ENCODE assay signal across 23 mouse cellular contexts in genomic region chr14:79410662-79411061, GRCm38 (mm10). TPM values are rescaled to one million over a fixed set of nuclear protein-coding genes. Genes with fewer than 3 reads are reported as not detected.
DNase-seq lines count a peak whose midpoint lies in the region; ATAC-seq and TF ChIP-seq lines count a peak whose summit lies in the region.
"Had no signal": no experiment of that assay in that cellular context is flagged by ENCODE, and none has a peak within 500 bp of the region (broad histone marks: within the 10 kb centered on the region; RNA-seq: fewer than 3 reads in every experiment).

No protein-coding gene starts in this region.

- no peak for ATAC-seq in lung, embryonic 16.5 days (ENCODE audit: low read depth)
- ATAC-seq in stomach, embryonic 16.5 days (ENCODE audit: insufficient read depth, low FRiP score) = peak; percentile 86
- ATAC-seq: forebrain, postnatal 0 days; hindbrain, postnatal 0 days had no signal

- WGBS in lung, embryonic 16.5 days = 53% methylated on average over 2 of the region's 2 CpGs
- WGBS in lung, adult 2 months = 67% methylated on average over 2 of the region's 2 CpGs
- WGBS in stomach, embryonic 16.5 days = 66% methylated on average over 2 of the region's 2 CpGs

- TF ChIP-seq POLR2A in lung, adult 2 months (IDR thresholded peaks at IDR 0.05; ENCODE audit: borderline replicate concordance, extremely low read depth, low read depth, low read length) = no peak

- H3K9ac ChIP-seq in lung, embryonic 16.5 days (ENCODE audit: low read length) = no peak overlapping the region
- no peak overlapping the region for H3K9ac ChIP-seq in stomach, embryonic 16.5 days (ENCODE audit: low read length)
- H3K9ac ChIP-seq: embryonic facial prominence, embryonic 13.5 days; forebrain, embryonic 12.5 days; forebrain, postnatal 0 days; heart, embryonic 15.5 days; hindbrain, embryonic 13.5 days had no signal

- DNase-seq in adrenal gland, adult (ENCODE audit: inconsistent age in 2 of 2, low spot score in 1 of 2) = peak; percentile 21 to 40
- DNase-seq in adrenal gland, adult 2 months = no peak
- DNase-seq in lung, adult 2 months = no peak
- DNase-seq in NIH3T3 (ENCODE audit: low read depth) = peak; percentile 25
- no peak for DNase-seq in gastrocnemius, adult 8-10 months (ENCODE audit: low spot score in 2 of 2)
- DNase-seq in right cerebral cortex, adult 2 months (ENCODE audit: low spot score in 2 of 2) = no peak
- DNase-seq: adrenal gland, postnatal 25 days; cerebellum, adult 18-20 months; cerebellum, adult 9-11 months; cerebellum, postnatal 36 days; forebrain, postnatal 0 days; gastrocnemius, adult 2 months; gastrocnemius, postnatal 36 days; heart, adult 18-20 months; heart, postnatal 14 days had no signal

- H3K4me2 ChIP-seq in lung, embryonic 16.5 days (ENCODE audit: low read depth, low read length) = no peak overlapping the region
- no peak overlapping the region for H3K4me2 ChIP-seq in stomach, embryonic 16.5 days (ENCODE audit: low read depth, low read length)
- H3K4me2 ChIP-seq: embryonic facial prominence, embryonic 13.5 days; forebrain, embryonic 12.5 days; heart, embryonic 15.5 days; hindbrain, embryonic 13.5 days had no signal

- peaks cover 5% of the 10 kb centered on the region; the same call in 1 of the 2 replicates for H3K36me3 ChIP-seq in lung, embryonic 16.5 days (ENCODE audit: control insufficient read depth, insufficient read depth, low read length)
- H3K36me3 ChIP-seq in stomach, embryonic 16.5 days (ENCODE audit: control insufficient read depth, insufficient read depth, low read length) = no peaks in the 10 kb centered on the region

- H3K27ac ChIP-seq in lung, embryonic 16.5 days (ENCODE audit: low read length) = peak overlapping the region; percentile 3; the same call in 1 of the 2 replicates
- peak overlapping the region; percentile 69 for H3K27ac ChIP-seq in stomach, embryonic 16.5 days (ENCODE audit: low read length)
- H3K27ac ChIP-seq: embryonic facial prominence, embryonic 13.5 days; forebrain, embryonic 12.5 days; gastrocnemius, adult 2 months; heart, embryonic 10.5 days; heart, embryonic 15.5 days; hindbrain, embryonic 13.5 days; hindbrain, postnatal 0 days had no signal

- no peak overlapping the region for H3K4me3 ChIP-seq in lung, embryonic 16.5 days (ENCODE audit: low read length)
- H3K4me3 ChIP-seq in lung, adult 2 months (replicated peaks; ENCODE audit: extremely low read depth, low read depth, low read length) = no peak overlapping the region
- H3K4me3 ChIP-seq in stomach, embryonic 16.5 days (replicated peaks; ENCODE audit: low read length) = no peak overlapping the region
- H3K4me3 ChIP-seq: embryonic facial prominence, embryonic 13.5 days; forebrain, embryonic 12.5 days; gastrocnemius, adult 2 months; heart, embryonic 10.5 days; heart, embryonic 15.5 days; hindbrain, embryonic 13.5 days had no signal

- H3K4me1 ChIP-seq in lung, embryonic 16.5 days (replicated peaks; ENCODE audit: control insufficient read depth, insufficient read depth, low read length) = no peaks in the 10 kb centered on the region
- H3K4me1 ChIP-seq in lung, adult 2 months (ENCODE audit: control insufficient read depth, insufficient read depth, low read length) = no peaks in the 10 kb centered on the region
- H3K4me1 ChIP-seq in stomach, embryonic 16.5 days (ENCODE audit: control insufficient read depth, insufficient read depth, low read length) = no peaks in the 10 kb centered on the region
- H3K4me1 ChIP-seq: embryonic facial prominence, embryonic 13.5 days; forebrain, embryonic 12.5 days; heart, embryonic 10.5 days; heart, embryonic 15.5 days; hindbrain, embryonic 13.5 days had no signal

- H3K9me3 ChIP-seq in lung, embryonic 16.5 days (ENCODE audit: control insufficient read depth, low read length) = no peaks in the 10 kb centered on the region
- H3K9me3 ChIP-seq in stomach, embryonic 16.5 days (replicated peaks; ENCODE audit: control insufficient read depth, low read length) = no peaks in the 10 kb centered on the region
- H3K9me3 ChIP-seq: embryonic facial prominence, embryonic 13.5 days; forebrain, embryonic 12.5 days; heart, embryonic 10.5 days; heart, embryonic 15.5 days; hindbrain, embryonic 13.5 days had no signal

- TF ChIP-seq CTCF in lung, adult 2 months (IDR thresholded peaks at IDR 0.05; ENCODE audit: insufficient read depth, low read length) = no peak

- no peaks in the 10 kb centered on the region for H3K27me3 ChIP-seq in lung, embryonic 16.5 days (ENCODE audit: control insufficient read depth, insufficient read depth, low read depth, low read length)
- no peaks in the 10 kb centered on the region for H3K27me3 ChIP-seq in stomach, embryonic 16.5 days (ENCODE audit: control insufficient read depth, insufficient read depth, low read length)
- H3K27me3 ChIP-seq: embryonic facial prominence, embryonic 13.5 days; forebrain, embryonic 12.5 days; heart, embryonic 15.5 days; hindbrain, embryonic 13.5 days had no signal

RNA-seq across cellular contexts. Expression of gene Mtrf1, which starts 13.1 kb away (rescaled TPM):
- total RNA-seq in adrenal gland, adult 2 months (2021) = 1 to 10 TPM; 4.2 to 7.2 TPM
- polyA plus RNA-seq in adrenal gland, adult 2 months (2012; rRNA removed) = 0.45 and 0.57 TPM in 2 replicates
- 11.4 and 12.1 TPM in 2 replicates for polyA plus RNA-seq in lung, embryonic 16.5 days (2015; fragmentation: Nextera tagmentation; extraction: Ambion mirVana)
- 0.88 and 2.0 TPM in 2 replicates for polyA plus RNA-seq in lung, adult 2 months (2012; rRNA removed)
- polyA plus RNA-seq in stomach, embryonic 16.5 days (2015; fragmentation: Nextera tagmentation; extraction: Ambion mirVana) = 9.8 and 10.4 TPM in 2 replicates
- 10 to 100 TPM in 1 of 4 experiments, 1 to 10 TPM in 3; 9.4 to 10.1 (median 9.6) TPM for total RNA-seq in gastrocnemius, adult 8-10 months (2022)

RNA-seq across cellular contexts. Expression of gene Kbtbd7, which starts 15.6 kb away (rescaled TPM):
- total RNA-seq in adrenal gland, adult 2 months (2021) = 1 to 10 TPM; 6.0 to 9.1 TPM
- polyA plus RNA-seq in adrenal gland, adult 2 months (2012; rRNA removed) = 4.7 and 6.1 TPM in 2 replicates
- polyA plus RNA-seq in lung, embryonic 16.5 days (2015; fragmentation: Nextera tagmentation; extraction: Ambion mirVana) = 11.6 and 12.8 TPM in 2 replicates
- 6.8 and 6.9 TPM in 2 replicates for polyA plus RNA-seq in lung, adult 2 months (2012; rRNA removed)
- polyA plus RNA-seq in stomach, embryonic 16.5 days (2015; fragmentation: Nextera tagmentation; extraction: Ambion mirVana) = 8.9 and 10.1 TPM in 2 replicates
- 1 to 10 TPM; 5.2 to 6.9 (median 6.0) TPM for total RNA-seq in gastrocnemius, adult 8-10 months (2022)

RNA-seq across cellular contexts. Expression of gene Naa16, which starts 20.1 kb away (rescaled TPM):
- 10 to 100 TPM; 17.3 to 22.6 TPM for total RNA-seq in adrenal gland, adult 2 months (2021)
- polyA plus RNA-seq in adrenal gland, adult 2 months (2012; rRNA removed) = 0.58 and 1.7 TPM in 2 replicates
- polyA plus RNA-seq in lung, embryonic 16.5 days (2015; fragmentation: Nextera tagmentation; extraction: Ambion mirVana) = 35.8 and 41.2 TPM in 2 replicates
- 2.0 and 2.1 TPM in 2 replicates for polyA plus RNA-seq in lung, adult 2 months (2012; rRNA removed)
- polyA plus RNA-seq in stomach, embryonic 16.5 days (2015; fragmentation: Nextera tagmentation; extraction: Ambion mirVana) = 29.6 and 39.0 TPM in 2 replicates
- 10 to 100 TPM; 22.9 to 28.9 (median 25.4) TPM for total RNA-seq in gastrocnemius, adult 8-10 months (2022)

RNA-seq across cellular contexts. Expression of gene Kbtbd6, which starts 41.0 kb away (rescaled TPM):
- total RNA-seq in adrenal gland, adult 2 months (2021) = under 1 TPM; 0.12 to 0.28 TPM
- polyA plus RNA-seq in adrenal gland, adult 2 months (2012; rRNA removed) = 0.51 and 0.55 TPM in 2 replicates
- polyA plus RNA-seq in lung, embryonic 16.5 days (2015; fragmentation: Nextera tagmentation; extraction: Ambion mirVana) = 3.8 and 4.3 TPM in 2 replicates
- 0.06 and 0.17 TPM in 2 replicates for polyA plus RNA-seq in lung, adult 2 months (2012; rRNA removed)
- 1.4 and 1.8 TPM in 2 replicates for polyA plus RNA-seq in stomach, embryonic 16.5 days (2015; fragmentation: Nextera tagmentation; extraction: Ambion mirVana)
- total RNA-seq in gastrocnemius, adult 8-10 months (2022) = not detected

Comparison
In these comparisons a context has a peak if more than half of its experiments do, and no peak if none do; other contexts are left out.
1. DNase-seq: peak in adrenal gland, adult (2 of 2) and NIH3T3 (single experiment); none in adrenal gland, adult 2 months (single experiment), lung, adult 2 months (single experiment), gastrocnemius, adult 8-10 months (0 of 2) and right cerebral cortex, adult 2 months (0 of 2).